Mouse (Mus musculus): ENCODE data around the gene Pop5. TPM values are rescaled to one million over a fixed set of nuclear protein-coding genes. Genes with fewer than 3 reads are reported as not detected.

Gene Pop5
- total RNA-seq, 2 experiments from 2014 or later: 68.7 to 72.8 TPM

DNA sequence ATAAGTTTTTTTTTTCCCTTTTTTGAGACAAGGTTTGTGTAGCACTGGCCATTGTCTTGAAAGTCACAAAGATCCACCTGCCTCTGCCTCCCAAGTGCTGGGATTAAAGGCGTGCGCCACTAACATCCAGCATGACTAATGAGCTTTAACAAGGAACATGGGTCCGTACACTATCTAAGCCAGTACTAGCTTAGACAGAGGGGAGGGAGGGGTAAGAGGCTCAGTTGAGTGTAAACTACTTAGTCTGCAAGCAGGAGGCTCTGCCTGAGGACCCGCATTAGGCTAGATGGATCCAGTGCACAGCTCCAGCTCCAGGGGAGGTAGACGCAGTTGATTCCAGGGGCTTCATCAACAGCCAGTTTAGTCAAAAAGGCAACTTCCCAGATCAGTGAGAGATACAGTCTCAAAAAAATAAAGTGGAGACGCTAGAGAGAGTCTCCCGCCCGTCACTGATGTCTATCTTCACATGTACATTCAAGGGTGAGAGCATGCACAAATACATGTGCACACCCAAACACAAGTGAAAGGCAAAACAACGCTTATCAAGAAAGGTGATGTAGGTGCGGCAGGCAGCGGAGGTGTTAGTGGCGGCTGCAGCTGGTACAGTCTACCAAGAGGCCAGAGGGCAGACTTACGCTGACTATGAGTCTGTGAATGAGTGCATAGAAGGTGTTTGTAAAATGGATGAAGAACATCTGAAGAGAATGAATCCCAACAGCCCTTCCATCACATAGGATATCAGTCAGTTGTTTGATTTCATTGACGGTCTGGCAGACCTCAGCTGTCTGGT lies 27.1 kb downstream of the Pop5 start:
- DNase-seq (ENCODE audit: low spot score in 2 of 2): no peak

DNA sequence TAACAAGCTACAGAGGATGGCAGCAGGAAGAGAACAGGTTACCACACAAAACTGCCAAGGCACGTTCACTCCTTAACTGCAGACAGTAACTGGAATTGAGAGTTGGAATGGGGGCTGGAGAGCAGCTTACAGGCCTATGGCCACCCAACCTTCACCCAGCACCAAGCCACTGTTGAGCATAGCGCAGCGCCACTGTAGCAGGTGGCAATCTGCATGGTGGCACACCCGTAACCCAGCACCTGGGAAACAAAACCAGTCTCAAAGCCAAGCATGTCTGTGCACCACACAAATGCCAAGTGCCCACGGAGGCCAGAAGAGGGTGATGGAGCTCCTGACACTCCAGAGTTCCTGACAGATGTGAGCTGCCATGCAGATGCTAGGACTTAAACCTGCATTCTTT lies 30.7 kb downstream of the Pop5 start:
- no peak for DNase-seq (ENCODE audit: low spot score in 2 of 2)

DNA sequence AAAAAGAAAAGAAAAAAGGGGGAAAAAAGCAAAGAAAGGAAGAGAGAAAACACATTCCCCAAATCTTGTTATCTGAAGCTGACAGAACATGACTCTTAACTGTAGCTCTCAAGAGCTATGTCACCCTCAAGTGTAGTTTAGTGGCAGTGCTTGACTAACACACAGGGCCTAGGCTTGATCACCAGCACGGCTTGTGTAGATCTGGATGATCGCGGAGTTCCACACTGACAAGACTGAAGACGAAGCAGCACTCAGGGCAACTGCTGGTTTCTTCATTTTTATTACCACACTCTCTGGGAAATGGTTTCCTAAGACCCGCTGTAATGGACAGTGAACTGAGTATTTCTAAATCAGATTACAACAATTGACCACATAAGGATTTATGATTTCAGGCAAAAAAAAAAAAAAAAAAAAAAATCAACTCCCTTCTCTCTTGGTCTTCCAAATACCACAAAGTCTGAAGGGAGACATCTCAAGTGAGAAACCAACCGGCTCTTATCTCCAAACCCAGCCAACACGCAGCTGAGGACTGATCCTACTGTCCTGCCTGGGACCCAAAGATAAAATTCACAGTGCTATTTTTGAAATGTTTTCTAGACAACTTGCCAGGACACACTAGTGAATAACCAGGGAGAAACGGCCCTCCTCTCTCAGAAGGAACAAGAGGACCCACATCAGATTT lies 31.3 kb downstream of the Pop5 start:
- no peak for DNase-seq (ENCODE audit: low spot score in 2 of 2)

DNA sequence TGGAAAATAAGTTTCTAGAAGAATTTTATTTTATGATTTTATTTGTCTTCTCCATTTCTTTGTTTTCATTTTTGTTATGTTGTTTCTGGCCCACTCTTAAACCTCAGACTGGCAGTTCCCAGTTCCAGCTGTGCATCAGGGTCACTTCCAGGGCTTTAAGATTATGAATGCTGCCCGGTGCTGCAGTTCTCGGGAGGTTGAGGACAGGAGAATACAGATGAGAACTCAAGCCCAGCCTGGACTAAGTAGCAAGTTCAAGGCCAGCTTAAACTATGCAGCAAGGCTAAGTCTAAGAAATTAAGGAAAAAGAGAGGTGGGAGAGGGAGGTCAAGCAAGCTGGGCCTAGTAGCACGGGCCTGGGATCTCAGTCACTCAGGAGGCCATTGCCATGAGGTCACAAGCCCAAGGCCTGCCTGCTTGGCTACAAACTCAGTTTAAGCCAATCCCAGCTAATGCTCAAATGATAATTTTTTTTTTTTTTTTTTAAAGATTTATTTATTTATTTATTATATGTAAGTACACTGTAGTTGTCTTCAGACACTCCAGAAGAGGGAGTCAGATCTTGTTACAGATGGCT lies 31.9 kb downstream of the Pop5 start:
- DNase-seq (ENCODE audit: low spot score in 2 of 2): no peak

DNA sequence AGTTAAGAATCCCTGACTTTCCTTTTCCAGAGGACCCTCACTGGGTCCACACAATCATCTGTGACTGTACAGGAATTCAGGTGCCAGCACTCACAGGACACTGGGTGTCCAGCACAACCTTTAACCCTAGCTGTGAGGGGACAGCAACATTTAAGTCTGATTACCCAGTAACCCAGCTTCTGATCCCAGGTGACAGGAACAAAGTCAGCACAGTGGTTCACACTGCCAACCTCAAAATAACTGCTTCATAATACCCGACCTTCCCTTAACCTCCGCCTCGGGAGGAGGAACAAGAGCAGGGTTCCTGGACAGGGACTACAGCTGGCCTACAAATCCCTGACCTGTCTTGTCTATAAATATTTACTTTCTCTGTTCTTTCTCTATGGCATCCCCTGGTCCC lies 32.6 kb downstream of the Pop5 start:
- no peak for DNase-seq (ENCODE audit: low spot score in 2 of 2)

DNA sequence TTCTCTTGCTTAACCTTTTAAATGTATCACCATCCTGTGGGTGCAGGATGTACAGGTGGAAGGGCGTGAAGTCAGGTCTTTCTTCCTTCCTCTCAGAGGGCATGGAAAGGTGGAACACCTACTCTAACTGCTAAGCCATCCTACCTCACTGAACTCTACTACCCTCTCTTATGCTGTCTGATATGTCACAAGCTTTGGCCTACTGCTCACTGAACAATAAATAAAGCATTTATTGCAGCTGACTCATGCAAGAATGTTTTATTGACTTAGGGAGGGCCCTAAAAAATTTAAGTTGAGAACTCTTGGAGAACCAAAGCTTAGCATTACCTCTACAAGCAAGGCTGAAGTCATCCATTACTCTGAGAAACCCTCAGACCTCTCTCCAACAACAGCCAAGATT lies 34.3 kb downstream of the Pop5 start:
- DNase-seq (ENCODE audit: low spot score in 2 of 2): no peak

DNA sequence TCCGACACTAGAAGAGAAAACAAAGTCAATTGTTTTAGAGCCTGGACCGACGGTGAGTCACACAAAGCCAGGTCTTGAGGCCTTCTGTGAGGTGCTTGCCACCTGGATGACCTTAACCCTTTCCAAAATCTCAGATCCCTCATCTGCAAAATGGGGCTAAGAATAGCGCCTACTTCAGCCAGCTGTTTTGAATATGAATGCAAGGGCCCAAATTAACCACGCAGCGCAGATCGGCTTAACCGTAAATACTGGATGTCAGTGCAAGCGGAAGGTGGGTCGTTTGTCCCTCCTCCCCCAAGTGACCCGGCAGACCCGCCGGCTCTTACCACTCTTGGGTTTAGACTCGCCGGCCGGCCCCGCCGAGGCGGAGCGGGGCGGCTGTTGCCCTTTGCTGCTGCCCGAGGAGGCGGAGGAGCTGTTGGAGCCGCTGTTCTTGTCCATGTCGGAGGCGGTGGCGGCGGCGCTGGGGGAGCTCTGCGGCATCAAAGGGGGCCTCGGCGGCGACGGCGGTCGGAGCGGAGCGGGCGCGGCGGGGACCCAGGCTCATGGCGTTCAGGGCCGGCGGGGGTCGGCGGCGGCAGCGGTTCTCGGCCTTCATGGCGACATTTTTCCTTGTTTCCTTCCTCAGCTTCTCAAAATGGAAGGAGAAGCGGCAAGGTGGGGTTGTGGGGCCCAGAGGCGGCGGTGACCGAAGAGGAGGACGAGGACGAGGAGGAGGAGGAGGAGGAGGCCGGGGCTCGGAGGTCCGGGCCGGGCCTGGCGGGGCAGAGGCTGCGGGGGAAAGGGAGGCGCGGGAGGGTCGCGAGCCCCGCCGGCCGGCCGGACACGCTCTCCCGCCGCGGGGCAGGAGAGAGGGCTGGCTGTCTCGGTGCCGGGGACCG lies 36.5 kb downstream of the Pop5 start:
- peak in 1 of 2 experiments; percentile 42 for DNase-seq (ENCODE audit: low spot score in 2 of 2)

DNA sequence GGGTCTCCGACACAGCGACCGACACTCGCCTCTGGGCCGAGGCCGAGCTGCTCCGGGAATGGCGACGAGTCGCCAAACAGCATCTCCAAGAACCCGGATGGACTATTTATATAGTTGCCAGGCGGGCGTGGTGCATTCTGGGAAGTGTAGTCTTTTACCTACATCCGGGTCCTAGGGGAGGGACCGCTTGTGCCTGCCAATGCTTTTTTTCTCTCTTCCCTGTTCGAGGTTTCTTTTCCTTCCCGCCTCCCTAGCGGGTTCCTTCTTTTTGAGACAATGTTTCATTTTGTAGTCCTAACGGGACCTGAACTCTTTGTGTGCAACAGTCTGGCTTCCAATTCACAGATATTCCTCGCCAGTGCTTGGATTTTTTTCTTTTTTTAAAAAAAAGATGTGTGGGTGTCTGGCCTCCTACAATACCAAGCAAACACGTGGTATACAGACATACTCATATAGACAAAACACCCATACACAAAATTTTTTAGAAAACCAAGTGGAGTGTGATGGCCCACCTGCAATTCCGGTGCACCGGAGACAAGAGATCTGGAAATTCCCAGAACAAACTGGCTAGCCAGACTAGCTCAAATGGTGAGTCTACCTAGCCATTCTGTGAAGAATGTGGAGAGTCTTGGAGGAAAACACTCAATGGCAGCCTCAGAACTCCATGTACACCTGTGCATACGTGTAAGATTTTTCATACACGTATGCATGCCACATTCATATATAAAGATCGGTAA lies 37.3 kb downstream of the Pop5 start, which contains the start of gene Rnf10:
Gene Rnf10, minus strand, starts transcription at position 87 of the 737 bp plus-strand sequence.
- DNase-seq (ENCODE audit: low spot score in 2 of 2): peak; percentile 99

DNA sequence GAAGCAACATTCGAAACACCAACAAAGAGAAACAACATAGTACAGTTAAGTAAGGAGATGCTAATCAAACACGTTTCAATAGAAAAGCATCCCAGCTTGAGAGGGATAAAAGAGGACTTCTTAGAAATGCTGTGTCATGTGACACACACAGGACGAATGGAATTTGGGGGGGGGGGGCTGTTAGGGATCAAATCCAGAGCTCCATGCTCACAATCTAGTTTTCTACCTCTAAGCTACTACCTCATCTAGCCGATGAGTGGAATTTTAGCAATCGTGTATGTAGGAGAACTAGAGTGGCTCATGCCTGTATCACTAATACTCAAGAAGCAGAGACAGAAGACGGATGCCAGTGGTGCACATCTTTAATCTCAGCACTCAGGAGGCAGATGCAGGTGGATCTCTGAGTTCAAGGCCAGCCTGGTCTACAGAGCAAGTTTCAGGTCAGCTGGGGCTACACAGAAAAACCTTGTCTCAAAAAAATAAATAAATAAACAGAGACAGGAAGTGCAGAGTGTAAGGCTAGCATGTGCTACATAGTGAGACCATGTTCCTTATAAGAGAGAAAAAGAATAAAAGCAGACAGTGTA lies 38.0 kb downstream of the Pop5 start:
- no peak for DNase-seq (ENCODE audit: low spot score in 2 of 2)

DNA sequence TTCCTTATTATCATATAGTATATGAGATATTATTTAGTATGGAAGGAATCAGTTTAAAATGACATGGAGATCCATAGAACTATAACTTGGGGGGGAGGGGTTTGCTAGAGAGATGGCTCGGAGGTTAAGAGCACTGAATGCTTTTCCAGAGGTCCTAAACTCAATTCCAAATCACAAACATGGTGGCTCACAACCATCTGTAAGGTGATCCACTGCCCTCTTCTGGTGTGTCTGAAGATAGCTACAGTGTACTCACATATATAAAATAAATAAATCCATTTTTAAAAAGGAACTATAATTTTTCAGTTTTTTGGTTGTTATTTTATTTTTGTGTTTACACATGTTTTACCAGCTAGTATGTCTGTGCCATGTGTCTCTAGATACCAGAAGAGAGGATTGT lies 38.7 kb downstream of the Pop5 start:
- no peak for DNase-seq (ENCODE audit: low spot score in 2 of 2)

DNA sequence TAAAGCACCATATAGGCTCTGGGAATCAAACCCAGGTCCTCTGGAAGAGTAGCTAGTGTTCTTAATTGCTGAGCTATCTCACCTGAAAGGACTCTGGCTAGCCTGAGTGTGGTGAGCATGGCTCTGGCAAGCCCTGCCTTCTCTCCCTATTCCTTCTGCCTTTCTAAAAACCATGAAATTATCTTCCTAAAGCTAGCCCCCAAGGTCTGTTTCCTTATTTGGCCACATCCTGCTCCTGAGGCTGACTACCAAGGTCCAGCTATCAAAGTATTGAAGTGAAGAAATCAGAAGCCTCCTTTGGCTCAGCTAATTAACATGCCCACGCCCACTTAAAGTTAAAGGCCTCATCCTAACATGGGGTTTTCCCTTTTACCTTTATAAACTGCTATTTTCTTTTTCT lies 39.1 kb downstream of the Pop5 start:
- DNase-seq (ENCODE audit: low spot score in 2 of 2): no peak

DNA sequence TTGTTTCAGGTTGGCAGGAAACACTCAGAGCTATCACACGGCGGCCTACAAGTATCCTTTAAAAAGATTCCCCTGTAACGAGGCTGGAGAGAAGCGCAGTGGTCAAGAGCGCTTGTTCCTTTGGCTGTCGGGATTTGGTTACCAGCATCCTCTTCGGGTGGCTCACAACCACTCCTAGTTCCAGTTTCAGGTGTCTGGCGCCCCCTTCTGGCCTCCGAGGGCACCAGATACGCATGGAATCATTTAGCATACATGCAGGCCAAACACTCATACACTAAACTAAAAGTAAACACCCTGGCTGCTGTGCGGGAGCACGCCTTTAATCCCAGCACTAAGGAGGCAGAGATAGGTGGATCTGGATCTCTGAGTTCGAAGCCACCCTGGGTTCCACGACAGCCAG lies 40.4 kb downstream of the Pop5 start:
- DNase-seq (ENCODE audit: low spot score in 2 of 2): no peak

DNA sequence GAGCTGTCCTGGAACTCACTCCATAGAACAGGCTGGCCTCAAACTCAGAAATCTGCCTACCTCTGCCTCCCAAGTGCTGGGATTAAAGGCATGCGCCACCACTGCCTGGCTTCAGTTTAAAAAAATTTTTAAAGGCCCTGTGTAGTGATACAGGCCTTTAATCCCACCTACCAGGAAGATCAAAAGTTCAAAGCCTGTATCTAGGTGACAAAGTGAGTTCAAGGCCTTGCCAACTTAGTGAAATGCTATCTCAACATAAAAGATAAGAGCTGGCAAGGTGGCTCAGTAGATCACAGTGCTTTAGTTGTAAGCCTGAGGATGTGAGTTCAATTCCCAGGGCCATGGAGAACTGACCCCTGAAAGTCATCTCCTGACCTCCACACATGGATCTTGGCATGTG lies 42.4 kb downstream of the Pop5 start:
- DNase-seq (ENCODE audit: low spot score in 2 of 2): no peak

DNA sequence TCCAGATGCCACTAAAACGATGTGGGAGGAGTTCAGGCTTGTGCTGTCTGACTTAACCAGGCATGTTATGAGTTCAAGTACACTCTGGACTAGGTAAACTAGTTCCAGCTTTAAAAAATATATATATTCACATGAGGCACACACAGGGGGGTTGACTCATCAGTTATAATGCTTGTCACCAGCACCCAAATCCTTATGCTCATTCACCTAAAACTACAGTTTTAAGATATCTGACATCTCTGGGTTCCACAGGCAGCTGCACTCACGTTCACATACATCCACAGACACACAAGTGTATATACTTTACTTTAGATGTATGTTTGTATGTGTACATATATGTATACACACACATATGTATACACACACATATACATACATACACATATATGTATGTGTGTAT lies 43.1 kb downstream of the Pop5 start:
- DNase-seq (ENCODE audit: low spot score in 2 of 2): no peak

DNA sequence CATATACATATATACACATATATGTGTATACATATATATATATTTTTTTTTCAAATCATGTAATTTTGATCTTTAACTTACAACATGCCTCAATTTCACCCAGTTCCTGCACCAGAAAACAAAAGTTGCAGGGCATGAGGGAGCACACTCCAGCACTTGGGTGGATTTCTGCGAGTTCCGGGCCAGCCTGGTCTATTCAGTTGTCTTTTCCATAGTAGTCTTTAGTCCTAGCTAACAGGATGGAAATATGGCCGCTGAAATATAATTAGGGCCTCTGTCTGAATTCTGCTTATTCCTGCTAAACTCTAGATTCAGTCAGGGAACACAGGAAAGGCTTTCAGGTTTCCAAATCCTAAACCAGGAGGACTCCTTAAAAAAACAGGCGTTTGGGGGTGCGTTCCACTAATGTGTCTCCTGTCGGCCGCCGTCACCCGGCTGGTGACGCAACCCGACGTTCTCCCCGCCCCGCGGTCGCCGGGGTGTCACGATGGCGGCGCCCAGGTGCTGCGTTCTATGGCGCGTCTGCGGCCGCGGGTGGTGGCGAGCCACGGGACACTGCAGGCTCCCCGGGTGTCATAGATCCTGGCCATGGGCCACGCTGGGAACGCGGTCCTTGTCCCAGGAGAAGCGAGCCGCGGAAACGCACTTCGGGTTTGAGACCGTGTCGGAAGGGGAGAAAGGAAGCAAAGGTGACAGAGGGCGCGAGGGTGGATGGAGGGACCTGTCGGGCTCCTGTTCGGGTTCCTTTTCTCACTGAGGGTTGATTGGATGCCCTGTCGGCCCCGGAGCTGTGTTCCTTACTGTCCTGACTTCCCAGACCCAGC lies 43.8 kb downstream of the Pop5 start, which contains the start of gene Coq5:
Gene Coq5, plus strand, starts transcription at position 441 of the 824 bp plus-strand sequence.
- DNase-seq (ENCODE audit: low spot score in 2 of 2): peak; percentile 83 to 89

DNA sequence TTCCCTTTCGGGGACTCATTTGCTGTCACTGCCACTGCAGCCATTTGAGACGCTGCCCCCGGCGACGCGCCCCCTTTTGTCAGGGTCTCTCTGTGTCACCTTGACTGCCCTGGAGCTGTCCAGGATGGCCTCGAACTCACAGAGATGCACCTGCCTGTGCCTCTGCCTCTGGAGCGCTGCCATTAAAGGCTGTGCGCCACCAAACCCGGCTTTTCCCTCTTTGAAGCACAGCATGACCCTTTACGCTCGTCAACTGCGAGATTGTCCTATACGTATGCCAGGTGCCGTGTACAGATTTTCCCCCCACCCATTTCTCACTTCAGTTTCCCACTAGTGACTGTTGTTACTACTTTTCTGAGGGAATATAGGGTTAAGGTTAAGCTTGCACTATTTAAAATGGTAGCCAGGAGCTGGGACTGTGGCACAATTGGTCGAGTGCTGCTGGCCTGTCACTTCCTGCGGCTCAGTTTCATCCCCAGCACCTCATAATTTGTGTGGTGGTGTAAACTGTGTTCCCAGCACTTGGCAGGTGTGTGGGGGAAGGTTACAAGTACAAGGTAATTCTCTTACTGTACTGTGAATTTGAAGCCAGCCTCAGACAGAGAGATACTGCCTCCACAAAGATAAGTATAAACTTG lies 44.5 kb downstream of the Pop5 start:
- DNase-seq (ENCODE audit: low spot score in 2 of 2): no peak

DNA sequence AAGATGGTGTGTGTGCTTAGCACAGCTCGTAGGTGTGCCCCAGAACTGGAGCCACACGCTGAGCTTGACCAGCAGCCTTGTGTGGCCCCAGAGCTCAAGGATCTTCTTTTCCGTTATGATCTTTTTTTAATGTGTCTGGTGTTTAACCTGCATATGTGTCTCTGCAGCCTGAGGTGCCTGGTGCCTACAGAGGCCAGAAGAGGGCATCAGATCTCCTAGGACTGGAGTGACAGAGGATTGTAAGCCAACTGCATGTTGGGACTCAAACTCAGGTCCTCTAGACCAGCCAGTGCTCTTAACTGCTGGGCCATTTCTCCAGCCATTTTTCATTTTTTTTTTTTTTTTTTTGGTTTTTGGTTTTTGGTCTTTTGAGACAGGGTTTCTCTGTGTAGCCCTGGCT lies 49.1 kb downstream of the Pop5 start:
- no peak for DNase-seq (ENCODE audit: low spot score in 2 of 2)

DNA sequence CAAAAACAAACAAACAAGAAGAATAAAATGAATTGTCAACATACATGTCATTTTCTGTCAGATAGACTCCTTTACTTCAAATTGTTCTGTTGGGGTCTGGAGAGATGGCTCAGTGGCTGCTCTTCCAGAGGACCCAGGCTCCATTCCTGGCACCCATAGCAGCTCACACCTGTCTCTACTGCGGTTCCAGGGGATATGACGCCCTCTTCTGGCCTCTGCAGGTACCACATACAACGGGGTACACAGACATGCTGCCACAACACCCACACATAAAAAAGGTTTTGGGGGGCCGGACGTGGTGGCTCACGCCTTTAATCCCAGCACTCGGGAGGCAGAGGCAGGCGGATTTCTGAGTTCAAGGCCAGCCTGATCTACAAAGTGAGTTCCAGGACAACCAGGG lies 58.5 kb downstream of the Pop5 start:
- DNase-seq (ENCODE audit: low spot score in 2 of 2): no peak

Measured in layer of hippocampus, postnatal 14 days (tissue).